In the genomic region with DNA sequence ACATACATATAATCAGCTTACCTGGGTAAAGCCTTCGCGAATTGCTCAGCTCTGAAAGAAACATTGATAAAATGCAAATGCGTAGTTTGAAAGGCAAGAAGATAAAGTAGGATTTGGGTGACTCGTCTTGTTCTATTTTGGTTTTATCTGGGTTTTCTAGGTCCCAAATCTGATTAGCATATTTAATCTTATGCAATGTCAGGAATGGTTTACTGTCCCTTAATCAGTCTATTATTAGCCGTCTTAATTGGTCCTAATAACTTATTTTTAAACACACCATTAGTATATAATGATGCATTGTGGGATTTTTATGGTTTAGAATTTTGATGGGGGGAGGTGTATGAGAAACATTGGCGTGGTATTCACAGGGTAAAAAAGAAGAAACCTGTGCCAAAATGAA, we compare ENCODE assay signal across 22 mouse cellular contexts. TPM values are rescaled to one million over a fixed set of nuclear protein-coding genes. Genes with fewer than 3 reads are reported as not detected.
A peak's percentile ranks its signal among the peaks of the same experiment; 100 is the strongest.
DNase-seq lines count a peak whose midpoint lies in the region; ATAC-seq lines count a peak whose summit lies in the region.
"Had no signal": no experiment of that assay in that cellular context is flagged by ENCODE, and none has a peak within 500 bp of the region (broad histone marks: within the 10 kb centered on the region; RNA-seq: fewer than 3 reads in every experiment).

A gene (minus strand): TSS at position 101 of the 400 bp plus-strand sequence.

- ATAC-seq in midbrain, embryonic 11.5 days (ENCODE audit: low FRiP score) = no peak
- ATAC-seq in midbrain, embryonic 16.5 days = no peak
- ATAC-seq in forebrain, embryonic 14.5 days = no peak
- ATAC-seq: hindbrain, postnatal 0 days had no signal

- H3K27ac ChIP-seq in midbrain, embryonic 11.5 days (ENCODE audit: low read depth, low read length) = no peak within 1 kb of the TSS
- no peak within 1 kb of the TSS for H3K27ac ChIP-seq in midbrain, embryonic 16.5 days (ENCODE audit: low read length)
- H3K27ac ChIP-seq in forebrain, embryonic 14.5 days (ENCODE audit: low read depth, low read length) = no peak within 1 kb of the TSS
- H3K27ac ChIP-seq: embryonic facial prominence, embryonic 15.5 days; heart, adult 2 months; heart, embryonic 15.5 days; hindbrain, postnatal 0 days had no signal

- no peaks in the 10 kb centered on the region for H3K27me3 ChIP-seq in midbrain, embryonic 11.5 days (ENCODE audit: control insufficient read depth, insufficient read depth, low read length)
- H3K27me3 ChIP-seq in midbrain, embryonic 16.5 days (ENCODE audit: control insufficient read depth, insufficient read depth, low read depth, low read length) = no peaks in the 10 kb centered on the region
- no peaks in the 10 kb centered on the region for H3K27me3 ChIP-seq in forebrain, embryonic 14.5 days (replicated peaks; ENCODE audit: control insufficient read depth, insufficient read depth, low read length)
- H3K27me3 ChIP-seq: embryonic facial prominence, embryonic 15.5 days; heart, embryonic 15.5 days had no signal

- no peaks in the 10 kb centered on the region for H3K9me3 ChIP-seq in midbrain, embryonic 11.5 days (ENCODE audit: control insufficient read depth, low read length)
- H3K9me3 ChIP-seq in midbrain, embryonic 16.5 days (replicated peaks; ENCODE audit: control insufficient read depth, low read length, poor library complexity, severe bottlenecking) = no peaks in the 10 kb centered on the region
- H3K9me3 ChIP-seq in forebrain, embryonic 14.5 days (replicated peaks; ENCODE audit: control insufficient read depth, low read length) = no peaks in the 10 kb centered on the region
- H3K9me3 ChIP-seq: embryonic facial prominence, embryonic 15.5 days; heart, embryonic 15.5 days had no signal

- H3K4me3 ChIP-seq in midbrain, embryonic 11.5 days (ENCODE audit: low read depth, low read length) = no peak within 1 kb of the TSS
- H3K4me3 ChIP-seq in midbrain, embryonic 16.5 days (ENCODE audit: low read depth, low read length) = no peak within 1 kb of the TSS
- no peak within 1 kb of the TSS for H3K4me3 ChIP-seq in forebrain, embryonic 14.5 days (ENCODE audit: low read depth, low read length)
- H3K4me3 ChIP-seq: embryonic facial prominence, embryonic 15.5 days; erythroblast, embryonic 14.5 days; heart, adult 2 months; heart, embryonic 15.5 days had no signal

- no peak for DNase-seq in frontal cortex, adult 2 months (ENCODE audit: extremely low spot score in 1 of 2, low spot score in 1 of 2)
- no peak for DNase-seq in frontal cortex, postnatal 25 days (ENCODE audit: low spot score in 2 of 2)
- peak; percentile 26 for DNase-seq in midbrain, embryonic 11.5 days (ENCODE audit: low spot score, missing footprints)
- peak; percentile 78 for DNase-seq in retina, adult 2 months (ENCODE audit: low read depth, low spot score)
- DNase-seq in retina, embryonic 14.5 days (ENCODE audit: low spot score) = no peak
- no peak for DNase-seq in forebrain, embryonic 14.5 days (ENCODE audit: low spot score)
- no peak for DNase-seq in embryo, embryonic 10.5 days (ENCODE audit: low spot score)
- DNase-seq: adrenal gland, adult 2 months; adrenal gland, postnatal 25 days; cerebellum, adult 18-20 months; cerebellum, adult 9-11 months; cerebellum, postnatal 36 days; embryo, embryonic 11 days; gastrocnemius, postnatal 10 days; heart, adult 2 months; heart, postnatal 14 days had no signal

- 86% methylated on average over 6 of the region's 6 CpGs for WGBS in midbrain, embryonic 11.5 days
- WGBS in midbrain, embryonic 16.5 days = 70% methylated on average over 6 of the region's 6 CpGs
- WGBS in forebrain, embryonic 14.5 days = 76% methylated on average over 6 of the region's 6 CpGs

- H3K4me1 ChIP-seq in midbrain, embryonic 11.5 days (ENCODE audit: control insufficient read depth, insufficient read depth, low read length) = no peaks in the 10 kb centered on the region
- H3K4me1 ChIP-seq in midbrain, embryonic 16.5 days (ENCODE audit: control insufficient read depth, insufficient read depth, low read length) = no peaks in the 10 kb centered on the region
- H3K4me1 ChIP-seq in forebrain, embryonic 14.5 days (ENCODE audit: control insufficient read depth, insufficient read depth, low read length) = no peaks in the 10 kb centered on the region
- H3K4me1 ChIP-seq: embryonic facial prominence, embryonic 15.5 days; heart, embryonic 15.5 days had no signal

- no peak within 1 kb of the TSS for H3K9ac ChIP-seq in midbrain, embryonic 11.5 days (ENCODE audit: low read length)
- H3K9ac ChIP-seq in midbrain, embryonic 16.5 days (ENCODE audit: low read depth, low read length) = no peak within 1 kb of the TSS
- no peak within 1 kb of the TSS for H3K9ac ChIP-seq in forebrain, embryonic 14.5 days (ENCODE audit: low read length)
- H3K9ac ChIP-seq: embryonic facial prominence, embryonic 15.5 days; heart, embryonic 15.5 days had no signal

- H3K4me2 ChIP-seq in midbrain, embryonic 11.5 days = no peak within 1 kb of the TSS
- H3K4me2 ChIP-seq in midbrain, embryonic 16.5 days (ENCODE audit: low read length) = no peak within 1 kb of the TSS
- no peak within 1 kb of the TSS for H3K4me2 ChIP-seq in forebrain, embryonic 14.5 days (ENCODE audit: low read length)
- H3K4me2 ChIP-seq: embryonic facial prominence, embryonic 15.5 days; heart, embryonic 11.5 days; heart, embryonic 15.5 days had no signal

- H3K36me3 ChIP-seq in midbrain, embryonic 11.5 days (ENCODE audit: control insufficient read depth, insufficient read depth, low read length) = no peaks in the 10 kb centered on the region
- H3K36me3 ChIP-seq in midbrain, embryonic 16.5 days (ENCODE audit: control insufficient read depth, insufficient read depth, low read length) = no peaks in the 10 kb centered on the region
- no peaks in the 10 kb centered on the region for H3K36me3 ChIP-seq in forebrain, embryonic 14.5 days (ENCODE audit: control insufficient read depth, insufficient read depth, low read length)
- H3K36me3 ChIP-seq: embryonic facial prominence, embryonic 15.5 days; heart, embryonic 15.5 days had no signal

RNA-seq across cellular contexts. Expression of the gene that starts here (rescaled TPM):
- polyA plus RNA-seq in frontal cortex, adult 2 months (2012; rRNA removed) = 10.4 and 11.2 TPM in 2 replicates
- 35.3 and 37.7 TPM in 2 replicates for polyA plus RNA-seq in midbrain, embryonic 11.5 days (2014; fragmentation: Nextera tagmentation; extraction: Ambion mirVana)
- polyA plus RNA-seq in midbrain, embryonic 16.5 days (2015; fragmentation: Nextera tagmentation; extraction: Ambion mirVana) = 5.1 and 5.6 TPM in 2 replicates
- polyA plus RNA-seq in forebrain, embryonic 14.5 days (2014; fragmentation: Nextera tagmentation; extraction: Ambion mirVana) = 8.3 and 12.6 TPM in 2 replicates
- polyA plus RNA-seq: adrenal gland, adult 2 months; embryonic facial prominence, embryonic 15.5 days; erythroblast, embryonic 14.5 days; heart, adult 2 months; heart, embryonic 11.5 days; heart, embryonic 15.5 days had no signal

Comparison
In these comparisons a context has a peak if more than half of its experiments do, and no peak if none do; other contexts are left out.
1. DNase-seq: peak in midbrain, embryonic 11.5 days (single experiment) and retina, adult 2 months (single experiment); none in frontal cortex, adult 2 months (0 of 2), frontal cortex, postnatal 25 days (0 of 2), retina, embryonic 14.5 days (single experiment), forebrain, embryonic 14.5 days (single experiment) and embryo, embryonic 10.5 days (single experiment).